Mouse (Mus musculus): Measurements from ENCODE around the gene Col18a1.

The Col18a1 gene

GRCm38 (mm10) chr10:77165963-77166717 lies at the start of gene Col18a1:
Gene Col18a1, minus strand, starts transcription at chr10:77166548.
- peak; percentile 84 for DNase-seq (ENCODE audit: extremely low spot score)

GRCm38 (mm10) chr10:77215641-77216040 lies 49.3 kb upstream of the Col18a1 start:
- no peak for DNase-seq (ENCODE audit: extremely low spot score)

GRCm38 (mm10) chr10:77214586-77214985 lies 48.2 kb upstream of the Col18a1 start:
- DNase-seq (ENCODE audit: extremely low spot score): no peak

- DNase-seq (ENCODE audit: extremely low spot score): no peak
Measured at GRCm38 (mm10) chr10:77213483-77213882, 47.1 kb upstream of the Col18a1 start.

- no peak for DNase-seq (ENCODE audit: extremely low spot score)
Measured at GRCm38 (mm10) chr10:77212354-77213120, 46.2 kb upstream of the Col18a1 start.

- DNase-seq (ENCODE audit: extremely low spot score): no peak
Measured at GRCm38 (mm10) chr10:77211116-77211570, 44.8 kb upstream of the Col18a1 start.

- no peak for DNase-seq (ENCODE audit: extremely low spot score)
Measured at GRCm38 (mm10) chr10:77210666-77211065, 44.3 kb upstream of the Col18a1 start.

GRCm38 (mm10) chr10:77209261-77209660 lies 42.9 kb upstream of the Col18a1 start:
- DNase-seq (ENCODE audit: extremely low spot score): no peak

GRCm38 (mm10) chr10:77206565-77207079 lies 40.3 kb upstream of the Col18a1 start:
- no peak for DNase-seq (ENCODE audit: extremely low spot score)

- no peak for DNase-seq (ENCODE audit: extremely low spot score)
Measured at GRCm38 (mm10) chr10:77206134-77206533, 39.8 kb upstream of the Col18a1 start.

- no peak for DNase-seq (ENCODE audit: extremely low spot score)
Measured at GRCm38 (mm10) chr10:77203960-77204359, 37.6 kb upstream of the Col18a1 start.

- no peak for DNase-seq (ENCODE audit: extremely low spot score)
Measured at GRCm38 (mm10) chr10:77201919-77202318, 35.6 kb upstream of the Col18a1 start.

- no peak for DNase-seq (ENCODE audit: extremely low spot score)
Measured at GRCm38 (mm10) chr10:77200295-77200694, 33.9 kb upstream of the Col18a1 start.

- DNase-seq (ENCODE audit: extremely low spot score): no peak
Measured at GRCm38 (mm10) chr10:77199229-77199628, 32.9 kb upstream of the Col18a1 start.

- peak; percentile 42 for DNase-seq (ENCODE audit: extremely low spot score)
Measured at GRCm38 (mm10) chr10:77197469-77198209, 31.3 kb upstream of the Col18a1 start.

GRCm38 (mm10) chr10:77196676-77197075 lies 30.3 kb upstream of the Col18a1 start:
- no peak for DNase-seq (ENCODE audit: extremely low spot score)

- DNase-seq (ENCODE audit: extremely low spot score): no peak
Measured at GRCm38 (mm10) chr10:77196115-77196514, 29.8 kb upstream of the Col18a1 start.

- no peak for DNase-seq (ENCODE audit: extremely low spot score)
Measured at GRCm38 (mm10) chr10:77193495-77193894, 27.1 kb upstream of the Col18a1 start.

GRCm38 (mm10) chr10:77192745-77193144 lies 26.4 kb upstream of the Col18a1 start:
- DNase-seq (ENCODE audit: extremely low spot score): no peak

- peak; percentile 87 for DNase-seq (ENCODE audit: extremely low spot score)
Measured at GRCm38 (mm10) chr10:77190967-77191915, 24.9 kb upstream of the Col18a1 start.

GRCm38 (mm10) chr10:77187427-77187826 lies 21.1 kb upstream of the Col18a1 start:
- no peak for DNase-seq (ENCODE audit: extremely low spot score)

All from embryo, embryonic 9.5 days (tissue).